Mouse (Mus musculus): Measurements from ENCODE around the gene Pcsk5. TPM values are rescaled to one million over a fixed set of nuclear protein-coding genes. Genes with fewer than 3 reads are reported as not detected.
"Not testable (repeated sequence)": the region's sequence is repeated elsewhere in the genome, so short reads cannot be mapped to it uniquely, and the experiment has no call there.

The Pcsk5 gene
- total RNA-seq, 4 experiments from 2014 or later, result 1.8 to 2.5 (median 2.1) TPM

- DNase-seq (ENCODE audit: low spot score), result no peak
Observed at GRCm38 (mm10) chr19:17482126-17482790, 355.2 kb downstream of the Pcsk5 start.

- no peak for DNase-seq (ENCODE audit: low spot score)
Observed at GRCm38 (mm10) chr19:17479471-17479870, 358.0 kb downstream of the Pcsk5 start.

- DNase-seq (ENCODE audit: low spot score), result no peak
Observed at GRCm38 (mm10) chr19:17476021-17476420, 361.4 kb downstream of the Pcsk5 start.

- not testable (repeated sequence) for DNase-seq (ENCODE audit: low spot score)
Observed at GRCm38 (mm10) chr19:17473138-17473537, 364.3 kb downstream of the Pcsk5 start.

- DNase-seq (ENCODE audit: low spot score), result peak; percentile 25
Observed at GRCm38 (mm10) chr19:17471861-17472260, 365.6 kb downstream of the Pcsk5 start.

- DNase-seq (ENCODE audit: low spot score), result no peak
Observed at GRCm38 (mm10) chr19:17471196-17471595, 366.2 kb downstream of the Pcsk5 start.

- peak; percentile 37 for DNase-seq (ENCODE audit: low spot score)
Observed at GRCm38 (mm10) chr19:17467556-17468211, 369.7 kb downstream of the Pcsk5 start.

GRCm38 (mm10) chr19:17452001-17452400 lies 385.4 kb downstream of the Pcsk5 start:
- DNase-seq (ENCODE audit: low spot score), result no peak

- DNase-seq (ENCODE audit: low spot score), result no peak
Observed at GRCm38 (mm10) chr19:17443581-17443980, 393.9 kb downstream of the Pcsk5 start.

- no peak for DNase-seq (ENCODE audit: low spot score)
Observed at GRCm38 (mm10) chr19:17439476-17440189, 397.8 kb downstream of the Pcsk5 start.

- no peak for DNase-seq (ENCODE audit: low spot score)
Observed at GRCm38 (mm10) chr19:17436651-17437050, 400.8 kb downstream of the Pcsk5 start.

GRCm38 (mm10) chr19:17428561-17428914 lies 408.9 kb downstream of the Pcsk5 start:
- DNase-seq (ENCODE audit: low spot score), result no peak

GRCm38 (mm10) chr19:17427824-17428560 lies 409.4 kb downstream of the Pcsk5 start:
- DNase-seq (ENCODE audit: low spot score), result no peak

- DNase-seq (ENCODE audit: low spot score), result no peak
Observed at GRCm38 (mm10) chr19:17423306-17423705, 414.1 kb downstream of the Pcsk5 start.

- DNase-seq (ENCODE audit: low spot score), result no peak
Observed at GRCm38 (mm10) chr19:17417855-17418254, 419.6 kb downstream of the Pcsk5 start.

GRCm38 (mm10) chr19:17412915-17413459 lies 424.4 kb downstream of the Pcsk5 start:
- DNase-seq (ENCODE audit: low spot score), result no peak

- no peak for DNase-seq (ENCODE audit: low spot score)
Observed at GRCm38 (mm10) chr19:17410465-17411065, 426.9 kb downstream of the Pcsk5 start.

GRCm38 (mm10) chr19:17409351-17409750 lies 428.1 kb downstream of the Pcsk5 start:
- DNase-seq (ENCODE audit: low spot score), result no peak

GRCm38 (mm10) chr19:17408591-17408990 lies 428.8 kb downstream of the Pcsk5 start:
- DNase-seq (ENCODE audit: low spot score), result no peak

GRCm38 (mm10) chr19:17406823-17407222 lies 430.6 kb downstream of the Pcsk5 start:
- DNase-seq (ENCODE audit: low spot score), result no peak

- no peak for DNase-seq (ENCODE audit: low spot score)
Observed at GRCm38 (mm10) chr19:17403175-17403574, 434.3 kb downstream of the Pcsk5 start.
